Mouse (Mus musculus) layer of hippocampus, adult 9-10 months (tissue): ENCODE results near the gene Cebpz.

ENCODE experiments used
- DNase-seq: peaks from one replicate; pipeline ENCODE4 v3.0.0; 2022; ENCODE audit warnings: low spot score

Gene Cebpz

GRCm38 (mm10) chr17:78903158-78903557, 33.7 kb downstream of the Cebpz start:
- DNase-seq: no peak

- DNase-seq: no peak
Observed at GRCm38 (mm10) chr17:78895394-78895793, 41.5 kb downstream of the Cebpz start.

GRCm38 (mm10) chr17:78894991-78895390, 41.9 kb downstream of the Cebpz start:
- DNase-seq: no peak

GRCm38 (mm10) chr17:78891020-78891419, 45.8 kb downstream of the Cebpz start:
- DNase-seq: no peak

- DNase-seq: no peak
Observed at GRCm38 (mm10) chr17:78889184-78889583, 47.7 kb downstream of the Cebpz start.

GRCm38 (mm10) chr17:78888554-78888953, 48.3 kb downstream of the Cebpz start:
- no peak for DNase-seq

- DNase-seq: no peak
Observed at GRCm38 (mm10) chr17:78885286-78886065, 51.4 kb downstream of the Cebpz start.

- no peak for DNase-seq
Observed at GRCm38 (mm10) chr17:78883291-78883690, 53.6 kb downstream of the Cebpz start.

GRCm38 (mm10) chr17:78882401-78883112, 54.3 kb downstream of the Cebpz start, which contains the start of gene Eif2ak2:
TSS of gene Eif2ak2 (minus strand) at chr17:78882573.
- peak; percentile 18 for DNase-seq

- no peak for DNase-seq
Observed at GRCm38 (mm10) chr17:78881878-78882304, 55.0 kb downstream of the Cebpz start.

GRCm38 (mm10) chr17:78873886-78874285, 63.0 kb downstream of the Cebpz start:
- DNase-seq: no peak
